Mouse (Mus musculus) left cerebral cortex, postnatal 36 days (tissue): ENCODE measurements at regions not wholly inside any gene's neighbourhood (a gene's known extent, or its start where the extent isn't known, plus 50 kb on each side); places are given as distances from the start of the nearest gene placed in this dataset.
"Not testable (repeated sequence)": the region's sequence is repeated elsewhere in the genome, so short reads cannot be mapped to it uniquely, and the experiment has no call there.

Source experiments
- DNase-seq, 2 experiments: peaks; one replicate each; pipeline ENCODE4 v3.0.0; 2021 to 2022; ENCODE audit warnings: low spot score in 2 of 2, mixed read lengths in 1 of 2
- intact Hi-C: fragments of 180-260 bp; cut with DNase I; formaldehyde crosslinking; loops from one replicate; pipeline ENCODE4 v1.15.1; 2025

GRCm38 (mm10) chr11:114499665-114500064 lies 168.7 kb upstream of the Rpl38 start:
- DNase-seq: no peak
- intact Hi-C loops: no loop called here

DNA sequence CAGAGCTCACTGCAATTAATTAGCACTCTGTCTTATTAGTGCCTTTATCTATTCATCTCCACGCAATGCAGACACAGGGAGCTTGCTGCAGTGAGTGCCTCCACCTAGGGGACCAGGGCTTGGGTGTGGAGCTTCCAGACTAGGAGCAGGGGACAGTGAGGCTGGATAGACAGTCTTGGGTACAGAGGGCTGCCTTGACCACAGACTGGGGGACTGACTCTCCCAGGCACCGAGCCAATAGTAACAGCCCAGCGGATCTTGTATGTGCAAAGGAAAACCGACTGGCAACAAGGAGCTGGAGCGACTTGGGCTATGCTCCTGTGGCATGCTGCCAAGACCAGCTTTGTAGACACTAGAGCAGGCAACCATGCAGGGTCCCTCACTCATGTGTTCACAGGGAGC lies 172.8 kb upstream of the Rpl38 start:
- DNase-seq: no peak
- intact Hi-C loops: no loop called here

DNA sequence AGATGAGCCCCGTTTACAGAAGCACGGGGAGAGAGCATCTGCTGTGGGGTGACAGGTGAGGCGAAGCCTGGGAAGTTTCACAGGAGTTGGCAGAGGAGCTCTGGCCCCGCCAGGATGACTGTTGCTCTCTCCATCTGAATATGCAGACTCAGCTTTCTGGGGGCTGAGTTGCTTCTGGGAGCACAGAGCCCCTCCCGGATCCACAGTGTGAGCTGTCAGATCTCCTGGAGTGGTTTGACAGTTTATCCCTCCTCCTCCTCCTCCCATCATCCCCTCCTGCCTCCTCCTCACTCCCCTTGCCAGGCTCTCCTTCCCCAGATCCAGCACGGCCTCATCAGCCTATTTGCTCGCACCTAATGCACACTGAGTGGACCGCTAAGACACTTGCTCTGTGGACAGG lies 181.9 kb upstream of the Rpl38 start:
- intact Hi-C loops: no loop called here
- no peak for DNase-seq

DNA sequence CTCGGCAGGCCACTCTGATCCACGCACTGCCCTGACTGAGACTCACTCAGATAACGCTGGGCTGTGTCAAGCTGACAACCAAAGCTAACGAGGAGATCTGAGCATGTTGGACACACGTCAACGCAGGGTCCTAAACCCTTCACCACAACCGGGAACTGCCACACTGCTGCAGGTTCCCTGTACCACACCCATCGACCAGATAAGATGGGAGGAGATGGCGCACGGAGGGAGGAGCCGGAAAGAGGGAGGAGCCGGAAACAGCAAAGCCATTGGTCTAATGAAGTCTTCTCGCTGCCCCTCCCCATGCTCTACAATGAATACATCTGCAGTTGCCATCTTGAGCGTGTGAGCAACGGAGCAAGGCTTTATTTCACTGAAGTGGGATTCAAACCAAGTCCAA lies 182.9 kb upstream of the Rpl38 start:
- DNase-seq: no peak
- intact Hi-C loops: no loop called here

- intact Hi-C loops: no loop called here
- DNase-seq: no peak
Observed at GRCm38 (mm10) chr11:114484668-114484953, 183.7 kb upstream of the Rpl38 start.

DNA sequence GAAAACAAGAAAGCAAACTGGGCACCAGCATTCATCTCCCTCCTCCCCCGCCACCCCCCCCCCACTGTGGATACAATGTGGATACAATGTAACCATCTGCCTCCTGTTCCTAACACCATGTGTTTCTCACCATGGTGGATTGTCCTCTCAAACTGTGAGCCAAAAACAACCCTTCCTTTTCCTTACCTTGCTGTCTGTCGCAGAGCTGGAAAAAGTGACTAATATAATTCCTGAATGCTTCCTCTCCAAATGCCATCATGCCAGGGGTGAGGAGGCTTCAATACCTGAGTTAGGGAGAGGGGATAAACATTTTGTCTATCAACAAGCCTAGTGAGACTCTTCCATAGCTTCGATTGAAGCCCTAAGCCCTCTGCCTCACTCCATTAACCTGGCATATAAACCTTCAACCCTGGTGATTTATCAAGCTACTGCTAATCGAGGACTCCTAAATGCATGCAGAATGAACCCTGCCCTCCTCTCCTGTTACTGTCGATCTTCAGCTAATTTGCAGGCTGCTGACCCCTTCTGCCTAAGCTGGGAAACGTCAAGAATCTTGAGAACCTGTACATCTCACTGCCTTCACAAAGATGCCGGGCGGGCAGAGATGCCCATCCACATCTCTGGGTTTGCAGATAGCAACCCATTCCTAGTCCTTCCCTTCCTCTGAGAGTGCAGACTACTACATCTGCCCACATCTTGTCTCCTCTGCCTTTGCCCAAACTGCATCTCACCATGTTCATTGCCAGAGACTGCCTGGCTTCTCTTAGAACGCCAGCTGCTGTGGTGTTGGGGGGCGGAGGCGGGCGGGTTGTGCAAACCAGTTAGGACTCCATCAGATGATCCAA lies 184.3 kb upstream of the Rpl38 start:
- DNase-seq: peak; percentile 53 to 64
- intact Hi-C loops: no loop called here

DNA sequence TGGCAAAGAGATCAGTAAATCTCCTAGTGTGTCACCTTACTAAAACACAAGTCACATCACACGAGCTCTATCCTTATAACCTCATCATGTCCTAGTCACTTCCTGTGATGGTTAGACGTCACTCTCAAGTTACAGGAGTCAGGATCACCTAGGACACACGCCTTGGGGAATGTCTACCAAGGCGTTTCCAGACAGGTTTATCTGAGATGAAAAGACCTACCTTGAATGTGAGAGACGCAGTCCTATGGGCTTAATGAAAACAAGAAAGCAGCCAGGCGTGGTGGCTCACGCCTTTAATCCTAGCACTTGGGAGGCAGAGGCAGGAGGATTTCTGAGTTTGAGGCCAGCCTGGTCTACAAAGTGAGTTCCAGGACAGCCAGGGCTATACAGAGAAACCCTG lies 185.0 kb upstream of the Rpl38 start:
- intact Hi-C loops, DNase-seq: not testable (repeated sequence)

GRCm38 (mm10) chr11:114482070-114482469 lies 186.3 kb upstream of the Rpl38 start:
- intact Hi-C loops: no loop called here
- no peak for DNase-seq

GRCm38 (mm10) chr11:114481037-114481436 lies 187.3 kb upstream of the Rpl38 start:
- no peak for DNase-seq
- intact Hi-C loops: no loop called here

GRCm38 (mm10) chr11:114480119-114480540 lies 188.2 kb upstream of the Rpl38 start:
- peak; percentile 54 to 63 for DNase-seq
- intact Hi-C loops: no loop called here

GRCm38 (mm10) chr11:114478736-114479135 lies 189.6 kb upstream of the Rpl38 start:
- DNase-seq: no peak
- intact Hi-C loops: no loop called here

DNA sequence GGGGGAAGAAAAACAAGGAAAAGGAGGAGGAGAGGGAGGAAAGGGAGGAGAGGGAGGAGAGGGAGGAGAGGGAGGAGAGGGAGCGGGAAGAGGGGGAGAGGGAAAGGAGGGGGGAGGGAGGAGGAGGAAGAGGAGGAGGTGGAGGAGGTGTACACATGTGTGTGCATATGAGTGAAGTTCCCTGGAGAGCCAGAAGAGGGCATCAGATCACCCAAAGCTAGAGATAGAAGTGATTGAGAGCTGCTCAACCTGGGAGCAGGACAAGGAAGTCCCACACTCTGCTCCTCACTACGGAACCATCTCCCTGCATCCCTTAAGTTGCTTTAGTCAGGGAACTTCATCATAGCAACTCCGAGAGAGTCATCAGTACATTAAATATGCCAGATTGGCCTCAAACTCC lies 191.0 kb upstream of the Rpl38 start:
- DNase-seq: no peak
- intact Hi-C loops: no loop called here

- no peak for DNase-seq
- intact Hi-C loops: no loop called here
Observed at GRCm38 (mm10) chr11:114472501-114473260, 195.6 kb upstream of the Rpl38 start.

DNA sequence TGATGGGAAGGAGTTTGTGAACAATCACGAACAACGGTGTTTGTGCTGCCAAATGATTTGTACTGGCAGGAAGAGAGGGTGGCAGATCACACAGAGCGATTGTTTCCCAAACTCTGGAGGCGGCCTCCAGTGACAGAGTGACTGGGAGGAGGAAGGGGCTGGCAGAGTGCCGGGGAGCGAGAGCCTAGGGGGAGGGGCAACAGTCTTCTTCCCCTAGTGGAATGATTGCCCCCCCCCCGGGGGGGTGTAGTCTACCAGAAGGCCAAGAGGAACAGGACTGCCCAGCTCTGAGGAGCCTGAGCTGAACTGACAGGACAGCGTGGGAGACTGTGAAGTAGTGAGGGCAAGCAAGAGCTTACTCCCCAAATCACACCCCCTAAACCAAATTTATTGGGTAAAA lies 199.9 kb upstream of the Rpl38 start:
- DNase-seq: peak; percentile 29 to 38
- intact Hi-C loops: loop anchor here (5.0 kb wide), 1 partner anchor 401 kb away; the partner anchor contains the start of gene Sdk2

GRCm38 (mm10) chr11:114467803-114468202 lies 200.5 kb upstream of the Rpl38 start:
- intact Hi-C loops: loop anchor here (5.0 kb wide), 1 partner anchor 401 kb away; the partner anchor contains the start of gene Sdk2
- no peak for DNase-seq

DNA sequence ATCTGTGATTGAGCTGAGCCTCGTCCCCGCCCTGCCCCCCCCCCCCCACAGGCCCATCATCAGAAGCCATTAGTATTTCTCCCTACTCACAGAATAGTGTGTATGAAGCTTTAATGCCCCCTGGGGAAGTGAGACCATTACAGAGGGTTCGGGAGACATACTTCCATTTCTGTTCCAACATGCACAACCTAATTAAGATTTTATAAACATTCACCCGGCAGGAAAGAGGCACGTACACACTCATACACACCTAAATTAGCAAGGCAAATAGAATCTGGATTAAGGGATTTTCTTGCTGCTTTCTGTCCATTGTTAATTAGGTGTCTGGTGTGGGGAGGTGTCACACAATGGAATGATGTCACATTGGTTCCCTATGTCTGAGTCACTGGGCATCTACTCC lies 202.8 kb upstream of the Rpl38 start:
- intact Hi-C loops: loop anchor here (5.0 kb wide), 1 partner anchor 398 kb away; the partner anchor contains the start of gene Sdk2
- no peak for DNase-seq

GRCm38 (mm10) chr11:114462755-114463374 lies 205.5 kb upstream of the Rpl38 start:
- intact Hi-C loops: no loop called here

GRCm38 (mm10) chr11:114454876-114455330 lies 213.4 kb upstream of the Rpl38 start:
- no peak for DNase-seq
- intact Hi-C loops: no loop called here

More at GRCm38 (mm10) chr11:114462755-114463374, 205.5 kb upstream of the Rpl38 start:
- DNase-seq: no peak

DNA sequence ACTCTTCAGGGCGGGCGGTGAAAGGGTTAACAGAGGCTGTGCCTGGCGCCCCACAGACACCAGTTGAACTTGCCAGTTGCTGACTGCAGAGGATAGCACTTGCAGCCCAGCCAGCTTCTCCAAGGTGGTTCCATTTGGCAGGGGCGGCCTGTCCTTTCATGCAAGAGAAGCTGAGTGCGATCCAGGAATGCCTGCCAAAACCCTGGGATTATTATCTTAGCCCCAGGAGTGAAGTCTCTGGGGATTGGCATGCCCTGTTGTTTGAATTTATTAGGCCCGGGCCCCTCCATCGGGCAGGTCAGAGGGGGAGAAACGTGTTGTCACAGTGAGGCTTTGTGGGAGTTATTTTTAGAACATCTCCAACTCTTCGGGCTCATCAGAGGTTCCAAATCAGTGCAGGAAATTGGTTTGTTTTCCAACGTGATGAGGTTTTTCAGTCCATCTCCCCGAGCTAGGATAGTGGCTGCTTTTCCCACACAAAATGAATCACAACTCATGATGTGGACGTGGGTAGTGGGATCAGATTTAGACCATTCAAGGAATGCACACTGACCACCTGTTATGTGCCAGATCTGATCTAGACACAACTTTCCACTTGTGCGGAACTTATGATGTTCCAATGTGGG lies 219.4 kb upstream of the Rpl38 start:
- intact Hi-C loops: no loop called here
- DNase-seq: peak; percentile 65 to 76

GRCm38 (mm10) chr11:114447461-114447847 lies 220.9 kb upstream of the Rpl38 start:
- intact Hi-C loops: no loop called here
- no peak for DNase-seq
